Mouse (Mus musculus): ENCODE results near the gene Gm49383.

The Gm49383 gene

GRCm38 (mm10) chr12:69196444-69197377 lies at the start of gene Gm49383:
Gene Gm49383 (minus strand): TSS chr12:69197104.
- peak; percentile 66 for DNase-seq (ENCODE audit: low spot score)

DNA sequence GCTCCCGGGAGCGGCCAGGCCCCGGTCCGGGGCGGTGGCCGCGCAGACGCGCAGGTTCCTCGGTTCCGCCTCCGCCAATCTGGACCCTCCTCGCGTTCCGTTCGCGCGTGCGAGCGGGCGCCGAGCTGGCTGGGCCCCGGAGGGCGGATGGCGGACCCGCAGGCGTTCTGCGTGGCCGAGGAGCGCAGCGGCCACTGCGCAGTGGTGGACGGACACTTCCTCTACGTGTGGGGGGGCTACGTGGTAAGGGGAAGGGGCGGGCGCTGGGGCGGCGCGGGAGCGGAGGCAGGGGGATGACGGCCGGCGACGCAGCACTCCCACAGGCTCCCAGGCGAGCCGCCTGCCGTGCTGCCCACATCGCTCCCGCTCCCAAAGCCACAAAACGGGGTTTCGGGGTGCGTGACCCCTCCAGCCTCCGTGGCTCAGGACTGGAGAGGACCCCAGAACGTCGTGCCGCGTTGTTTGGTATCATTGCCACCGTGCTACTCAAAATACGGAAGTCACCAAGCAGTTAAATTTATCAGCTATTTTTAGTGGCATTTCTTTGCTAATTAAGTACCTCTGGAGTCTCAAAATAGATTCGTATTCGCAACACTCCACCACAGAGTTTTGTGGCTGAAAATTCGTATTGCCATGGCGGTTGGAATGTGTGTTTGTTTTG lies 45.0 kb upstream of the Gm49383 start:
- DNase-seq (ENCODE audit: low spot score), result peak; percentile 65

DNA sequence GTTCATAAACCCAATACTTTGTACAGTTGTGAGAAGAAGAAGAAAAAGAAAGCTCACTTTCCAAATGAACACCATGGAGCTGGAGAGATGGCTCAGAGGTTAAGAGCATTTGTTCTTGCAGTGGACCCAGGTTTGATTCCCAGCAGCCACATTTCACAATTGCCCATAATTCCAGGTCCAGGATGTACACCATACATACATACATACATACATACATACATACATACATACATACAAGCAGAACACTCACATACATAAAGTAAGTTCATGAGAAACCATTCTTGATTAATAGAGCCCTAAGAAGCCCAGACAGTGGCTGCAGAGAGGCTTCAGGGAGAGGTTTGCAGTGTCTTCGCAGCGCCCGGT lies 44.5 kb upstream of the Gm49383 start:
- DNase-seq (ENCODE audit: low spot score), result no peak

DNA sequence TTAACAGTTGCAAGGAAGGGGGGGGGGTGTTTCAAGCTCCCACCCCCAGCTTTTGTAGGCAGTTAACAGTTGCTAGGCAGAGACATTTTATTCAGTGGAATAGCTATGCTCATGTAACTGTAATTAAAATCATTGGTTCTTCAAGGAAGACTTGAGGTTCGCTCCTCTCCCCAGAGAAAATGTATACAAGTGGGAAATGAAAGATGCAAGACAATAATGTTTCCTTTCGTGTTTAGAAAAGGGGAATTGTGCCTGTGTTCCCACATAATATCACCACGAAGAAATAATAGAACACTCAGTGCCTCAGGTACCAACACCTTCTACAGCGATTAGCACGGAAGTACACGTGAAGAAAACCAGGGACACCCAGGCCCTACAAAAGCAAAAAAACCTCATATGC lies 44.0 kb upstream of the Gm49383 start, which contains the start of gene Klhdc1:
TSS of gene Klhdc1 (plus strand) at position 301 of the 400 bp plus-strand sequence.
- no peak for DNase-seq (ENCODE audit: low spot score)

DNA sequence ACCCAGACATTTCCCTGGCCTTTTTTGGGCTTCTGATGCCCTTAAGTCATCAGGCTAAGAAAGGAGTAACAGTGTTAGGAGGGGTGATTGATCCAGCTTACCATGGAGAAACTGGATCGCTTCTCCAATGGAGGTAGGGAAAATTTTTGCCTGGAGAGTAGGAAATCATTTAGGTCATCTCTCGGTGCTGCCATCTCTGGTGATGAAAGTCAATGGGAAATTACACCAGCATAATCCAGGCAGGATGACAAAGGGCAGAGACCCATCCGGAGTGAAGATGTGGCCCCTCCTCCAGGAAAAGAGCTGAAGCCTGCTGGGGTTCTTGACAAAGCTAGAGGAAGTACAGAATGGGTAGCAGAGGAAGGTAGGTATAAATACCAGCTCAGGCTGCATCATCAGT lies 41.4 kb upstream of the Gm49383 start:
- DNase-seq (ENCODE audit: low spot score), result no peak

- DNase-seq (ENCODE audit: low spot score), result no peak
These were observed 38.9 kb upstream of the Gm49383 start for GRCm38 (mm10) chr12:69235782-69236181.

DNA sequence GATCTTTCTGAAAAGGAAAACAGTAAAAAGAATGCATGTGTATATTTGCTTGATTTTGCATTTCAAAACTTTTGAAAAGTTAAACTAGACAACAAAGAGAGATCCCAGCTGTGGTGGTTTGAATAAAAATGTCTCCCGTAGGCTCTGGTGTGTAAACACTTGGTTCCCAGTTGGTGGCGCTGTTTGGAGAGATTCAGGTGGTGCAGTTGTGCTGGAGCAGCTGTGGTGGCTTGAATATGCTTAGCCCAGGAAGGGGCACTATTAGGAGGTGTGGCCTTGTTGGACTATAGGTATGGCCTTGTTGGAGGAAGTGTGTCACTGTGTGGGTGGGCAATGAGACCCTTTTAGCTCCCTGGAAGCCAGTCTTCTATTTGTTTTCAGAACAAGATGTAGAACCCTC lies 32.3 kb upstream of the Gm49383 start:
- DNase-seq (ENCODE audit: low spot score), result no peak

DNA sequence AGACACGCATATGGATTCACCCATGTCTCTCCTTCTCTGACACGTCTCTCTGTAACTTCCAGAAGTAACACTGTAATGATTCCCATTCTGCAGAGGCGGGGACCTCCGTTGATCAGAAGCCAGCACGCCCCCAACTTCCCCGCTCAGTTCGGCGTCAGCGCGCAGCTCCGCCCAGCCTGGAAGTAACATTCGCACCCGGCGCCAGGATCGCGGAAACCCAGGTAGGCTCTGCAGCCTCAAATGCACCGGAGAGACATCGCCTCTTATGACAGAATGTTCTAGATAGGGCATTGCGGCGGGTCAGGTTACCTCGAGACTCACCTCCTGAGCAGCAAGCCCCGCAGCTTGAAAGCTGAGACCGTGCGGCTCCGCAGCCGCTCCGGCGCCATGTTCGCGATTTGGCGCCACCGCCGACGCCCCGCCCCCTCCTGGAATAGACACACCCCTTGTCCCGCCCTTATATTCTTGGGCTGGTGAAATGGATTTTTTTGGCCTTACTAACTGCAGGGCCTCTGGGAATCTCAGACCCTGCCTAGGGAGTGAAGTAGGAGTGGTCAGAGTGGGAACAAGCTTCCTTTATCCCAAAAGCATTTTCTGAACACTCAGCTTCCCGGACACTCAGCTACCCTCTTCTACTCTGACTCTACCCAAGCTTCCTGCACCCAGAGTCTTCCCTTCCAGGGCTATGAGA lies 31.0 kb upstream of the Gm49383 start, which contains the start of gene Pole2:
TSS of gene Pole2 (minus strand) at position 420 of the 691 bp plus-strand sequence.
- peak; percentile 92 for DNase-seq (ENCODE audit: low spot score)

DNA sequence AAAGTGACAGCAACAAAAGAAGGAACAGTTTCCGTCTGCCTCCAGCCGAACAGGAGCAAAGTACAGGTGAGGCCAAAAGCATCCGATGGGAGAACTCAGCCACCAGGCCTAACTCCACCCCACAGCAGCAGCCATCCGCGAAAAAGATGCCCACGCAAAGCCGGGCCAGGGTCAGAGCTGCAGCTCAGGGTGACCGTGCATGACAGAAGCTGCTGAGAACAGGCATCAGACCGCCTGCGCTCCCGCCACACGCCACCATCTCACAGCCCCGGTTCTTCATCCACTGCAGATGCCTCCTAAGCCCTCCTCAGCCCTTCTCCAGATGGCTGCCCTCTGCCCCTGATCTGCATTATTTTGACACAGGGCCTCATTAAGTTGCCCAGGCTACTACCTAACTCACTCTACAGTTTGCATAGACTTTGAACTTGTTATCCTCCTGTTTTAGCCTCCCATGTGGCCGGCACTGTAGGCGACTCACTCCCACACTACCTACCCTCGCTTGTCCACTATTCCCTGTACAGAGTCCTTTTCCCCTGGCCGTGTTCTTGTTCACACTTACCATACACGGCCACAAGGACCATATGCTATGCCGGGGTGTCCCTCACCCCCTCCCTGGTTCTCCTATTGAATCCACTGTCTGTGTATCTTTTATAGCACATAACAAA lies 23.8 kb upstream of the Gm49383 start:
- no peak for DNase-seq (ENCODE audit: low spot score)

- no peak for DNase-seq (ENCODE audit: low spot score)
These were observed 19.7 kb upstream of the Gm49383 start for GRCm38 (mm10) chr12:69216587-69216986.

DNA sequence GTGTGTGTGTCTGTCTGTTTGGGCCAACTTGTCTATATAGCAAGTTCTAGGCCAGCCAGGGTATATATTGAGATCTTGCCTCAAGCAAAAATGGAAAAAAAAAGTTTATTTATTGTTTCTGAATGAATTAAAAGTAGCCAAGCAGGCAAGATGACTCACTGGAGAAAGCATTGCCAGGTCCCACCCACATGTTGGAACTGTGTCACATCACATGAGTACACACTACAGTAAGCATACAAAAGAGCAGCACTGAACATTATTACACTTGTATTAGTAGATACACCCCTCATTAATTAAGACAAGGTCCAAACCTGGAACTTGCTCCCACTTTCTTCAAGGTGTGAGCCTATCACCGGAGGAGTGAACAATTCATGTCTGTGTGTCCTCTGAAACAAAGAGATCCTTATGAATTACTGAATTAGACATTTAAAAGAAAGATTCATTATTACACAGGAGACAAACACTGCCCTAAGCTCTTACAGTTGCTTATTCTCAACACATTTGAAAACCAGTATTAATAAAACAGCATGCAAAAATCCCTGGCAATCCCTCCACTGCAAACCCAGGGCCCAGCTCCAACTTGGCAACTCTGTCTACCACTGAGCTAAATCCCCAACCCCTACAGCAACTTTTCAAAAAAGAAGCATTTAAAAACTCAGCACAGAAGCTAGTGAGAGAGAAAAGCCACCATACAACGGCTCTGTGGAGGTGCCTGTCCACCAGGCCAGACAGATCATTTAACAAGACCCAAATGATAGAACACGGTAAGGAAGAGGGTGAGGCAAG lies 18.3 kb upstream of the Gm49383 start:
- DNase-seq (ENCODE audit: low spot score), result peak; percentile 49

- DNase-seq (ENCODE audit: low spot score), result no peak
These were observed 17.5 kb upstream of the Gm49383 start for GRCm38 (mm10) chr12:69214393-69214792.

DNA sequence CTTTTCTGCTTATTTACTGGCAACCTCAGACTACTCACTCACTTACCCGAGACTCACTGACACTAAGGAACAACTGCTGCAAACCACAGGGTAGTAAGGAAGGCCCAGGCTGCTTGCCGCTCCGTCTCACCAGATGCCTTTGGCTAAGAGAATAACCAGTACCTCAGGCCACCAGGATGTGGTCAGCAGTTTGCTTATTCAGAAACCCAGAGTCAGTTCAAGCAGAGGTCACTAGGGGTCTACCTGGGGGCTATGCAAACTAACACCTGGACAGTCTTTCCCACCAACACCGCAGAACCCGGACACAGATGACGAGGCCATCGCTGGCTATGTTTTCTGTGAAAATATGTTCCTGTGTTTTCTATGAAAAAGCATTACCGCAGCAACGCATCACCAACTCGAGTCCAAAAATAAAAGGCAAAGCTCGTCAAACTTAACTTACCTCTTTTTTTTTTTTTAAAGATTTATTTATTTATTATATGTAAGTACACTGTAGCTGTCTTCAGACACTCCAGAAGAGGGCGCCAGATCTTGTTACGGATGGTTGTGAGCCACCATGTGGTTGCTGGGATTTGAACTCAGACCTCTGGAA lies 16.4 kb upstream of the Gm49383 start:
- DNase-seq (ENCODE audit: low spot score), result no peak

DNA sequence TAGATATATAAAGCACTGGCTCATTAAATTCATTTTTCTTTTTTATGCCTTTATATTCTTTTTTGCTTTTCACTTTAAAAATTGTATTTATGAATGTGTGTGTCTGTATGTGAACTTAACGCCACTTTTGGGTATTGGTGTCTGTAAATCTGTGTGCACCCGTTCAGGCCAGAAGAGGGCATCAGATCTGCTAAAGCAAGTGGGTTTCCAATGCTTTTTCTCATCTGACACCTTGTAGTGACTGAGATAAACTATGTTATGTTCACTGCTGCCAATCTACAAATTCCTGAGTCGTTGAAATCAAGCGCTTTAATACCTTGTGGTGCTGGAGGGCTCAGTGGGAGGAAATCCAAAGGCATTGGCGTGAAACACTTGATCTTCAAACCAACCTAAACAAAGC lies 14.2 kb upstream of the Gm49383 start:
- no peak for DNase-seq (ENCODE audit: low spot score)

GRCm38 (mm10) chr12:69210056-69210979 lies 13.4 kb upstream of the Gm49383 start:
- DNase-seq (ENCODE audit: low spot score), result no peak

DNA sequence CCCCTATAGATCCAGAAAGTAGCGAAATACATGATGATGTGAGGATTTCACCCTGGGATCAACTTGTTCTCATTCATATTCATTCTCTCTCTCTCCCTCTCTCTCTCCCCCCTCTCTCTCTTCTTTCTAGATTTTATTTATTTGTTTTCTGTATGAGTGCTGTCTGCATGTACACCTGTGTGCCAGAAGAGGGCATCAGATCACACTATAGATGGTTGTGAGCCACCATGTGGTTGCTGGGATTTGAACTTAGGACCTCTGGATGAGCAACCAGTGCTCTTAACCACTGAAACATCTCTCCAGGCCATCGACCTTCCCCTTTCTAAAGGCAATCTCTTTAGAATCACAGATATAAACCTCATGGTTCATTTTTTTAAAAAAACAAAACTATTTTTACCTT lies 11.6 kb upstream of the Gm49383 start:
- no peak for DNase-seq (ENCODE audit: low spot score)

DNA sequence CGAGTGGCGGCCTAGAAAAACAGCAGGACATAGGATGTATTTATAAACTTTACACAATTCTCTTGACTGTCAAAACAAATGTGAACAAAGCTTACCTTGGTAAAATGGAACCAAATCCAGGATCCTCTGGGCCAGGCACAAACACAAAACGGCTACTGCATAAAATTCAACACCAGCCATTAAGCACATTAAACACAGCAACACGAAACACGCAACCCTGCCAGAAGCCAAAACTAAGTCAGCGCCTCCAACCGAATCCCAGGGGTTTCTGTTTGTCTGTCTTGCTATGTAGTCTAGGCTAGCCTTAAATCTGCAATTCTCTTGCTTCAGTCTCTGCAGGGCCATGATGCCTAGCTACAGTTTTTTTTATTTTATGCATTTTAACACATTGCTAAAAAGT lies 11.0 kb upstream of the Gm49383 start:
- DNase-seq (ENCODE audit: low spot score), result no peak

- DNase-seq (ENCODE audit: low spot score), result no peak
These were observed 10.5 kb upstream of the Gm49383 start for GRCm38 (mm10) chr12:69207396-69207795.

- no peak for DNase-seq (ENCODE audit: low spot score)
These were observed 7.3 kb upstream of the Gm49383 start, which contains the start of gene Gm49384 for GRCm38 (mm10) chr12:69204052-69204833. Gene Gm49384 (minus strand): TSS chr12:69204267.

Measured in urinary bladder, postnatal 25 days (tissue).